Mouse (Mus musculus) MEL (cell line): ENCODE measurements around the gene Myrf. TPM values are rescaled to one million over a fixed set of nuclear protein-coding genes. Genes with fewer than 3 reads are reported as not detected.

Experiments
- DNase-seq: peaks from one replicate; pipeline ENCODE4 v3.0.0; 2011; ENCODE audit warnings: low read depth, low spot score
- H3K27ac ChIP-seq: 2 replicates; pipeline ENCODE4 v1.5.1; 2012; ENCODE audit warnings: low read depth, mild to moderate bottlenecking, control low read depth, low read length, moderate library complexity; ENCODE audit not compliant: control insufficient read depth
- H3K27me3 ChIP-seq, 2 experiments: fragments of 150-350 bp in 1 of 2; sonication (generic) in 1 of 2; 2 replicates each; pipeline ENCODE4 v1.6.1; 2012; ENCODE audit warnings: low read length in 2 of 2, mild to moderate bottlenecking in 2 of 2, improper control_type of control experiment in 1 of 2, moderate library complexity in 1 of 2; ENCODE audit not compliant: insufficient read depth in 2 of 2, control insufficient read depth in 1 of 2
- H3K36me3 ChIP-seq, 2 experiments: 2 replicates each; pipeline ENCODE4 v1.6.1; 2012 to 2014; ENCODE audit warnings: low read length in 2 of 2, improper control_type of control experiment in 1 of 2, inconsistent platforms in 1 of 2, mild to moderate bottlenecking in 1 of 2; ENCODE audit not compliant: insufficient read depth in 2 of 2, control insufficient read depth in 1 of 2
- H3K4me1 ChIP-seq, 2 experiments: fragments of 150-350 bp in 1 of 2; sonication (generic) in 1 of 2; 2 replicates each; pipeline ENCODE4 v1.6.1; 2012; ENCODE audit warnings: low read length in 2 of 2, improper control_type of control experiment in 1 of 2, mild to moderate bottlenecking in 1 of 2; ENCODE audit not compliant: insufficient read depth in 2 of 2, control insufficient read depth in 1 of 2
- H3K4me3 ChIP-seq, 2 experiments: fragments of 150-350 bp in 1 of 2; sonication (generic) in 1 of 2; 2 replicates each; pipeline ENCODE4 v1.5.1; 2012; ENCODE audit warnings: low read depth in 2 of 2, low read length in 2 of 2, mild to moderate bottlenecking in 2 of 2, moderate library complexity in 2 of 2, control low read depth in 1 of 2, improper control_type of control experiment in 1 of 2; ENCODE audit not compliant: control insufficient read depth in 1 of 2, insufficient read depth in 1 of 2
- H3K79me2 ChIP-seq: 2 replicates; pipeline ENCODE4 v1.6.1; 2012; ENCODE audit warnings: mild to moderate bottlenecking, low read length, moderate library complexity; ENCODE audit not compliant: control insufficient read depth, poor library complexity, insufficient read depth
- H3K9ac ChIP-seq: 2 replicates; pipeline ENCODE4 v1.6.1; 2012; ENCODE audit warnings: low read depth, mild to moderate bottlenecking, control low read depth, low read length, moderate library complexity; ENCODE audit not compliant: control insufficient read depth, poor library complexity, severe bottlenecking
- H3K9me3 ChIP-seq: fragments of 150-350 bp; sonication (generic); replicated peaks from 2 replicates; pipeline ENCODE4 v1.6.1; 2012; ENCODE audit warnings: mild to moderate bottlenecking, low read length, improper control_type of control experiment, moderate library complexity; ENCODE audit not compliant: insufficient read depth
- BHLHE40 ChIP-seq: IDR thresholded peaks from 2 replicates; pipeline ENCODE4 v1.6.1; 2012; ENCODE audit warnings: low read depth, mild to moderate bottlenecking, inconsistent platforms, low read length, improper control_type of control experiment, borderline replicate concordance
- CHD1 ChIP-seq: IDR thresholded peaks from 2 replicates; pipeline ENCODE4 v1.6.1; 2012; ENCODE audit warnings: low read depth, mild to moderate bottlenecking, inconsistent platforms, low read length, improper control_type of control experiment
- E2F4 ChIP-seq: IDR thresholded peaks from 2 replicates; pipeline ENCODE4 v1.6.1; 2011; ENCODE audit warnings: low read depth, low read length, improper control_type of control experiment, borderline replicate concordance
- GABPA ChIP-seq: IDR thresholded peaks from 2 replicates; pipeline ENCODE4 v1.6.1; 2012; ENCODE audit warnings: low read depth, mild to moderate bottlenecking, inconsistent platforms, low read length, improper control_type of control experiment, moderate library complexity
- MEF2A ChIP-seq: IDR thresholded peaks from 2 replicates; pipeline ENCODE4 v1.6.1; 2014; ENCODE audit warnings: low read depth, mild to moderate bottlenecking, inconsistent platforms, low read length, improper control_type of control experiment; ENCODE audit not compliant: poor library complexity, insufficient replicate concordance, severe bottlenecking; ENCODE audit errors: extremely low read depth
- MYB ChIP-seq: IDR thresholded peaks from 2 replicates; pipeline ENCODE4 v1.6.1; 2011; ENCODE audit warnings: mild to moderate bottlenecking, low read depth, low read length, improper control_type of control experiment
- MYC ChIP-seq: IDR thresholded peaks from 2 replicates; pipeline ENCODE4 v1.6.1; 2011; ENCODE audit warnings: low read depth, mild to moderate bottlenecking, low read length, improper control_type of control experiment, moderate library complexity
- RCOR1 ChIP-seq: IDR thresholded peaks from 2 replicates; pipeline ENCODE4 v1.6.1; 2012; ENCODE audit warnings: low read depth, mild to moderate bottlenecking, inconsistent platforms, low read length, improper control_type of control experiment
- SMC3 ChIP-seq: IDR thresholded peaks from 2 replicates; pipeline ENCODE4 v1.6.1; 2011; ENCODE audit warnings: low read depth, low read length, improper control_type of control experiment
- TBP ChIP-seq: IDR thresholded peaks from 2 replicates; pipeline ENCODE4 v1.8.0; 2011; ENCODE audit warnings: low read depth, low read length, improper control_type of control experiment
- TCF12 ChIP-seq: IDR thresholded peaks from 2 replicates; pipeline ENCODE4 v1.6.1; 2014; ENCODE audit warnings: low read depth, mild to moderate bottlenecking, inconsistent platforms, low read length, improper control_type of control experiment, moderate library complexity
- UBTF ChIP-seq: IDR thresholded peaks from 2 replicates; pipeline ENCODE4 v1.6.1; 2012; ENCODE audit warnings: low read depth, mild to moderate bottlenecking, inconsistent platforms, low read length, improper control_type of control experiment, moderate library complexity, borderline replicate concordance; ENCODE audit not compliant: insufficient read depth
- USF1 ChIP-seq: IDR thresholded peaks from 2 replicates; pipeline ENCODE4 v1.6.1; 2014; ENCODE audit warnings: low read depth, mild to moderate bottlenecking, inconsistent platforms, low read length, improper control_type of control experiment, moderate library complexity
- ZC3H11A ChIP-seq: IDR thresholded peaks from 2 replicates; pipeline ENCODE4 v1.6.1; 2012; ENCODE audit warnings: low read depth, mild to moderate bottlenecking, inconsistent platforms, low read length, improper control_type of control experiment
- ZKSCAN1 ChIP-seq: IDR thresholded peaks from 2 replicates; pipeline ENCODE4 v1.6.1; 2012; ENCODE audit warnings: low read depth, mild to moderate bottlenecking, inconsistent platforms, low read length, improper control_type of control experiment, moderate library complexity
- ZMIZ1 ChIP-seq: IDR thresholded peaks from 2 replicates; pipeline ENCODE4 v1.6.1; 2012; ENCODE audit warnings: low read depth, mild to moderate bottlenecking, inconsistent platforms, low read length, improper control_type of control experiment, moderate library complexity
- ZNF384 ChIP-seq: IDR thresholded peaks from 2 replicates; pipeline ENCODE4 v1.6.1; 2012; ENCODE audit warnings: low read depth, mild to moderate bottlenecking, inconsistent platforms, low read length, improper control_type of control experiment
- polyA plus RNA-seq, 2 experiments: library from polyadenylated mRNA; stranded (reverse) in 1 of 2; unstranded in 1 of 2; fragments of >175 nt in 1 of 2; fragments of >200 nt in 1 of 2; gene quantifications; 2 replicates each; pipeline versions ENCODE4 v1.2.1 to v1.2.4; 2012; ENCODE audit warnings: low replicate concordance in 2 of 2, low read depth in 1 of 2; ENCODE audit not compliant: insufficient read length in 2 of 2, insufficient read depth in 1 of 2, missing spikeins in 1 of 2
- total RNA-seq: library from RNA; depleted of rRNA; stranded (reverse); fragments of 300-350 nt; gene quantifications from 2 replicates; pipeline ENCODE4 v1.2.3, GENCODE M21; 2012

The Myrf gene
- total and polyA plus RNA-seq, 3 experiments: 0.23 to 2.7 TPM; not detected in 1

GRCm38 (mm10) chr19:10181225-10181624 is 59.3 kb downstream of the Myrf start:
- no peak for DNase-seq
- Histone ChIP-seq H3K27ac (no peak overlapping the region), H3K27me3 (no peaks in the 10 kb centered on the region), H3K79me2 (peaks cover 16% of the 10 kb centered on the region), H3K4me1 (peaks cover 0 to 10% of the 10 kb centered on the region in 2 experiments; a peak in 2 of 4 replicates), H3K36me3 (peaks cover 0 to 8% of the 10 kb centered on the region in 2 experiments; a peak in 2 of 4 replicates)
- no peak for TF ChIP-seq GABPA
- no peak for TF ChIP-seq USF1
- no peak for TF ChIP-seq TCF12
- TF ChIP-seq ZNF384: no peak
- TF ChIP-seq MYC: no peak
- TF ChIP-seq UBTF: no peak
- no peak for TF ChIP-seq ZMIZ1
- TF ChIP-seq BHLHE40: no peak
- no peak for TF ChIP-seq MEF2A
- no peak for TF ChIP-seq ZKSCAN1
- TF ChIP-seq TBP: no peak
- TF ChIP-seq, all 39 proteins: peak for 0
- Histone ChIP-seq H3K9me3 (no peaks in the 10 kb centered on the region), H3K4me3 (no peak overlapping the region), H3K9ac (no peak overlapping the region)

GRCm38 (mm10) chr19:10176941-10177372 is 63.6 kb downstream of the Myrf start:
- no peak overlapping the region for H3K9ac ChIP-seq
- DNase-seq: no peak
- H3K36me3 ChIP-seq: peaks cover 0 to 23% of the 10 kb centered on the region in 2 experiments; a peak in 2 of 4 replicates
- no peak overlapping the region for H3K27ac ChIP-seq
- no peak overlapping the region for H3K4me3 ChIP-seq
- no peaks in the 10 kb centered on the region for H3K9me3 ChIP-seq
- peaks cover 6 to 19% of the 10 kb centered on the region in 2 experiments for H3K4me1 ChIP-seq
- no peaks in the 10 kb centered on the region for H3K27me3 ChIP-seq
- H3K79me2 ChIP-seq: no peaks in the 10 kb centered on the region
- TF ChIP-seq TCF12 (no peak), GABPA (no peak), E2F4 (no peak), RCOR1 (no peak), MYB (no peak), CHD1 (no peak), SMC3 (no peak), ZC3H11A (no peak)
